ENCODE assay signal across 8 mouse cellular contexts in the genomic region with DNA sequence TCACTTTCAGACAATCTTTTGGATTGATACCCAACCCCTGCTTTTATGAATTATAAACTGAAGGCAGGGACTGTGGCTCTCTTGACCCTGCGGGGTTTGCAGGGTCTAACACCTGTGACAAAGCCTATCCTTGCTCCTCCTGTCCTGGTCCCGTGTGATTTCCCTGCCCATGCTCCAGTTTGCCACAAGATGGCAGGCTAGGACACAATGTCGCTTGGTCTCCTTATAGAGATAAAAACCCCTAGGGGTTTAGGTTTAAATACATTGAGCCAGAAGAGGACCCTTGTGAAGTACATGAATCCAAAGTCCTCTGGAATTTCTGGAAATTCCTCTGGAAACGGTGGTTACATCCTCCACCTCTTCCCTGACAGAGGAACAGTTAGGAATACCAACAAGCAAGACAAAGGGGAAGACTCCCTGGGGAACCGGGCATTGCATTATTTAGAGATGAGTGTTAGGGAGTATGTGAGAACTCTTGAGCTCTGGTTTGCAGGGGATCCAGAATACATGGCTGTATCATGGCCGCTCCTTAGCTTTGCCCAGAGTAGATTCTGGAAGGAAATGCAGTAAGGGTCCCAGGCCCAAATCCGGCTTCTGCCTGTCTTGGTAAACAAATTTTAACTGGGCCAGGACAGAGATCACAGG. TPM values are rescaled to one million over a fixed set of nuclear protein-coding genes. Genes with fewer than 3 reads are reported as not detected.
DNase-seq lines count a peak whose midpoint lies in the region; ATAC-seq and TF ChIP-seq lines count a peak whose summit lies in the region.

No protein-coding gene starts in this region.

- no peaks in the 10 kb centered on the region for H3K79me2 ChIP-seq in heart, adult 2 months (replicated peaks; ENCODE audit: control insufficient read depth, insufficient read depth, low read length)

- no peak overlapping the region for H3K27ac ChIP-seq in heart, adult 2 months
- no peak overlapping the region for H3K27ac ChIP-seq in heart, embryonic 10.5 days
- no peak overlapping the region for H3K27ac ChIP-seq in embryonic facial prominence, embryonic 10.5 days (replicated peaks)
- 0 out of 2 replicates have a peak overlapping the region, but pooled peaks have one; percentile 31 for H3K27ac ChIP-seq in hindbrain, embryonic 16.5 days (ENCODE audit: low read depth, low read length)
- H3K27ac ChIP-seq in limb, embryonic 10.5 days = no peak overlapping the region
- H3K27ac ChIP-seq in neural tube, embryonic 11.5 days (ENCODE audit: low read depth, low read length) = no peak overlapping the region

- intact Hi-C loops in heart, adult 2 months (cut with DNase I) = loop anchor here (5.0 kb wide), 2 partner anchors 80 to 630 kb away; no protein-coding TSS in a partner anchor

- no peaks in the 10 kb centered on the region for H3K36me3 ChIP-seq in heart, adult 2 months (ENCODE audit: control insufficient read depth, insufficient read depth, low read length)
- H3K36me3 ChIP-seq in heart, embryonic 10.5 days = no peaks in the 10 kb centered on the region
- H3K36me3 ChIP-seq in embryonic facial prominence, embryonic 10.5 days (replicated peaks) = no peaks in the 10 kb centered on the region
- H3K36me3 ChIP-seq in hindbrain, embryonic 16.5 days (ENCODE audit: control insufficient read depth, insufficient read depth, low read length) = no peaks in the 10 kb centered on the region
- H3K36me3 ChIP-seq in limb, embryonic 10.5 days = no peaks in the 10 kb centered on the region
- H3K36me3 ChIP-seq in neural tube, embryonic 11.5 days (ENCODE audit: control insufficient read depth, insufficient read depth, low read length) = no peaks in the 10 kb centered on the region

- no peak overlapping the region for H3K9ac ChIP-seq in heart, adult 2 months (ENCODE audit: low read depth, low read length)
- no peak overlapping the region for H3K9ac ChIP-seq in hindbrain, embryonic 16.5 days (ENCODE audit: low read depth, low read length)
- no peak overlapping the region for H3K9ac ChIP-seq in neural tube, embryonic 11.5 days (ENCODE audit: low read length)

- H3K9me3 ChIP-seq in heart, embryonic 10.5 days = no peaks in the 10 kb centered on the region
- H3K9me3 ChIP-seq in embryonic facial prominence, embryonic 10.5 days = no peaks in the 10 kb centered on the region
- H3K9me3 ChIP-seq in hindbrain, embryonic 16.5 days (ENCODE audit: control insufficient read depth, low read length) = no peaks in the 10 kb centered on the region
- H3K9me3 ChIP-seq in limb, embryonic 10.5 days (replicated peaks) = no peaks in the 10 kb centered on the region
- no peaks in the 10 kb centered on the region for H3K9me3 ChIP-seq in neural tube, embryonic 11.5 days (ENCODE audit: control insufficient read depth, low read length)

- no peak overlapping the region for H3K4me3 ChIP-seq in heart, adult 2 months
- H3K4me3 ChIP-seq in heart, embryonic 10.5 days = no peak overlapping the region
- no peak overlapping the region for H3K4me3 ChIP-seq in embryonic facial prominence, embryonic 10.5 days
- no peak overlapping the region for H3K4me3 ChIP-seq in hindbrain, embryonic 16.5 days (ENCODE audit: low read length)
- no peak overlapping the region for H3K4me3 ChIP-seq in limb, embryonic 10.5 days
- no peak overlapping the region for H3K4me3 ChIP-seq in neural tube, embryonic 11.5 days (ENCODE audit: low read depth, low read length)

- H3K4me2 ChIP-seq in hindbrain, embryonic 16.5 days (ENCODE audit: low read length) = no peak overlapping the region
- no peak overlapping the region for H3K4me2 ChIP-seq in neural tube, embryonic 11.5 days (ENCODE audit: low read depth)

- peak; percentile 80 for TF ChIP-seq CTCF in heart, adult 2 months (IDR thresholded peaks at IDR 0.05)

- ATAC-seq in hindbrain, embryonic 16.5 days = peak; percentile 76
- ATAC-seq in neural tube, embryonic 11.5 days (ENCODE audit: insufficient read depth, low FRiP score, low TSS enrichment) = peak; percentile 75

- H3K27me3 ChIP-seq in heart, adult 2 months (ENCODE audit: control insufficient read depth, insufficient read depth, low read length) = peaks cover 1% of the 10 kb centered on the region; the same call in 1 of the 2 replicates
- no peaks in the 10 kb centered on the region for H3K27me3 ChIP-seq in heart, embryonic 10.5 days (ENCODE audit: insufficient read depth, poor library complexity, severe bottlenecking)
- no peaks in the 10 kb centered on the region for H3K27me3 ChIP-seq in embryonic facial prominence, embryonic 10.5 days (replicated peaks; ENCODE audit: low read depth, poor library complexity, severe bottlenecking)
- no peaks in the 10 kb centered on the region for H3K27me3 ChIP-seq in hindbrain, embryonic 16.5 days (replicated peaks; ENCODE audit: control insufficient read depth, insufficient read depth, low read length)
- H3K27me3 ChIP-seq in limb, embryonic 10.5 days (ENCODE audit: low read depth, poor library complexity, severe bottlenecking) = no peaks in the 10 kb centered on the region
- no peaks in the 10 kb centered on the region for H3K27me3 ChIP-seq in neural tube, embryonic 11.5 days (ENCODE audit: control insufficient read depth, insufficient read depth, low read length)

- no peaks in the 10 kb centered on the region for H3K4me1 ChIP-seq in heart, adult 2 months (ENCODE audit: control insufficient read depth, insufficient read depth, low read length)
- no peaks in the 10 kb centered on the region for H3K4me1 ChIP-seq in heart, embryonic 10.5 days
- peaks cover 12% of the 10 kb centered on the region for H3K4me1 ChIP-seq in embryonic facial prominence, embryonic 10.5 days
- H3K4me1 ChIP-seq in hindbrain, embryonic 16.5 days (ENCODE audit: control insufficient read depth, insufficient read depth, low read depth, low read length) = peaks cover 9% of the 10 kb centered on the region
- H3K4me1 ChIP-seq in limb, embryonic 10.5 days = peaks cover 16% of the 10 kb centered on the region
- no peaks in the 10 kb centered on the region for H3K4me1 ChIP-seq in neural tube, embryonic 11.5 days (ENCODE audit: control insufficient read depth, insufficient read depth, low read length)

- TF ChIP-seq POLR2A in heart, adult 2 months (IDR thresholded peaks at IDR 0.05; ENCODE audit: insufficient read depth, low read depth, low read length) = no peak

- WGBS in heart, adult 2 months = 34% methylated on average over 7 of the region's 7 CpGs
- WGBS in heart, embryonic 10.5 days = 44% methylated on average over 7 of the region's 7 CpGs
- WGBS in embryonic facial prominence, embryonic 10.5 days = 47% methylated on average over 7 of the region's 7 CpGs
- WGBS in hindbrain, embryonic 16.5 days = 40% methylated on average over 7 of the region's 7 CpGs
- WGBS in limb, embryonic 10.5 days = 46% methylated on average over 7 of the region's 7 CpGs
- WGBS in neural tube, embryonic 11.5 days = 48% methylated on average over 7 of the region's 7 CpGs

- no peak for TF ChIP-seq EP300 in heart, adult 2 months (IDR thresholded peaks at IDR 0.05; ENCODE audit: insufficient read depth, low read depth, low read length)

- DNase-seq in heart, adult 2 months = peak in 1 of 2 experiments; percentile 34
- DNase-seq in heart, embryonic 10.5 days (ENCODE audit: low spot score) = no peak
- DNase-seq in adipocyte (ENCODE audit: low spot score) = peak; percentile 58
- peak; percentile 64 for DNase-seq in embryonic facial prominence, embryonic 10.5 days (ENCODE audit: low spot score)
- DNase-seq in limb, embryonic 10.5 days (ENCODE audit: low spot score) = peak; percentile 62
- DNase-seq in neural tube, embryonic 11.5 days (ENCODE audit: low spot score) = peak; percentile 72
- no peak for DNase-seq in ovary, adult 18-20 months (ENCODE audit: low spot score)

RNA-seq across cellular contexts. Expression of gene Cavin4, which starts 28.6 kb away (rescaled TPM):
- total RNA-seq in heart, adult 2 months (2021) = 100 to 1,000 TPM; 102 to 107 TPM
- polyA plus RNA-seq in heart, adult 2 months (2012; rRNA removed) = 22.1 and 53.3 TPM in 2 replicates
- polyA plus RNA-seq in heart, embryonic 10.5 days (2016; fragmentation: Nextera tagmentation; extraction: Ambion mirVana) = 0.89 and 1.1 TPM in 2 replicates
- 1.8 TPM in 2 replicates for polyA plus RNA-seq in embryonic facial prominence, embryonic 10.5 days (2016; fragmentation: Nextera tagmentation; extraction: Ambion mirVana)
- polyA plus RNA-seq in hindbrain, embryonic 16.5 days (2015; fragmentation: Nextera tagmentation; extraction: Ambion mirVana) = 0.88 and 1.9 TPM in 2 replicates
- polyA plus RNA-seq in limb, embryonic 10.5 days (2016; fragmentation: Nextera tagmentation; extraction: Ambion mirVana) = 1.3 and 1.6 TPM in 2 replicates
- polyA plus RNA-seq in neural tube, embryonic 11.5 days (2014; fragmentation: Nextera tagmentation; extraction: Ambion mirVana) = 1.5 and 2.3 TPM in 2 replicates

Comparison
In these comparisons a context has a peak if more than half of its experiments do, and no peak if none do; other contexts are left out.
1. DNase-seq: peak in adipocyte (single experiment), embryonic facial prominence, embryonic 10.5 days (single experiment), limb, embryonic 10.5 days (single experiment) and neural tube, embryonic 11.5 days (single experiment); none in heart, embryonic 10.5 days (single experiment) and ovary, adult 18-20 months (single experiment).